ENCODE assay signal across 8 mouse cellular contexts in genomic region chr7:3629543-3630477, GRCm38 (mm10). TPM values are rescaled to one million over a fixed set of nuclear protein-coding genes. Genes with fewer than 3 reads are reported as not detected.
DNase-seq lines count a peak whose midpoint lies in the region; ATAC-seq and TF ChIP-seq lines count a peak whose summit lies in the region.

Tfpt (minus strand) TSS chr7:3629929.
Prpf31 (plus strand) TSS chr7:3629985.

- TF ChIP-seq CTCF in layer of hippocampus, adult 2 months (conservative IDR thresholded peaks at IDR 0.05): no peak
- no peak for TF ChIP-seq CTCF in lung, embryonic 14.5 days (IDR thresholded peaks at IDR 0.05; ENCODE audit: low read depth)
- no peak for TF ChIP-seq CTCF in olfactory bulb, adult 2 months (IDR thresholded peaks at IDR 0.05; ENCODE audit: insufficient read depth, low read depth, low read length)
- no peak for TF ChIP-seq CTCF in thymus, adult 2 months (IDR thresholded peaks at IDR 0.05; ENCODE audit: borderline replicate concordance, control insufficient read depth, extremely low read depth, insufficient read depth, low read length, poor library complexity)

- in situ Hi-C loops in ES-E14 (cut with MboI; ENCODE audit: low sequenced_read_pairs in 2 of 2, unreplicated experiment in 2 of 2): no loop called here

- H3K4me1 ChIP-seq in ES-E14 (ENCODE audit: control insufficient read depth in 2 of 2, insufficient read depth in 2 of 2, low read length in 2 of 2, poor library complexity in 1 of 2): no peaks in the 10 kb centered on the region
- H3K4me1 ChIP-seq in forebrain, embryonic 15.5 days: peaks cover 30% of the 10 kb centered on the region
- H3K4me1 ChIP-seq in lung, embryonic 14.5 days (ENCODE audit: insufficient read depth): 0 out of 2 replicates have a peak, but pooled peaks cover 6% of the 10 kb centered on the region
- peaks cover 15% of the 10 kb centered on the region for H3K4me1 ChIP-seq in olfactory bulb, adult 2 months (ENCODE audit: control insufficient read depth, insufficient read depth, low read length)
- peaks cover 15% of the 10 kb centered on the region for H3K4me1 ChIP-seq in thymus, adult 2 months (replicated peaks; ENCODE audit: control insufficient read depth, insufficient read depth, low read length)

- peak; percentile 90 for ATAC-seq in forebrain, embryonic 15.5 days (replicated peaks)
- ATAC-seq in lung, embryonic 14.5 days (ENCODE audit: insufficient read depth): peak; percentile 92

- peak; percentile 91 for DNase-seq in ES-E14 (ENCODE audit: low read depth, low spot score)
- peak; percentile 94 for DNase-seq in cerebellum, adult 11-12 months
- DNase-seq in heart, postnatal 36 days: peak; percentile 90 to 95
- peak; percentile 93 to 94 for DNase-seq in layer of hippocampus, adult 2 months (ENCODE audit: low spot score in 2 of 2)
- DNase-seq in lung, embryonic 14.5 days: peak; percentile 98
- peak; percentile 92 for DNase-seq in thymus, adult 2 months

- peak within 1 kb of the TSS; percentile 87 to 96 for H3K4me3 ChIP-seq in ES-E14 (ENCODE audit: insufficient read depth in 1 of 2, low read depth in 1 of 2, low read length in 2 of 2, poor library complexity in 1 of 2, severe bottlenecking in 1 of 2)
- H3K4me3 ChIP-seq in forebrain, embryonic 15.5 days: peak within 1 kb of the TSS; percentile 88
- H3K4me3 ChIP-seq in layer of hippocampus, adult 2 months: peak within 1 kb of the TSS; percentile 86
- H3K4me3 ChIP-seq in lung, embryonic 14.5 days (ENCODE audit: low read depth, low read length): peak within 1 kb of the TSS; percentile 67
- H3K4me3 ChIP-seq in olfactory bulb, adult 2 months (ENCODE audit: insufficient read depth, low read depth, low read length): peak within 1 kb of the TSS; percentile 67
- peak within 1 kb of the TSS; percentile 77 for H3K4me3 ChIP-seq in thymus, adult 2 months (ENCODE audit: control insufficient read depth, insufficient read depth, low read length)

- H3K9ac ChIP-seq in ES-E14 (ENCODE audit: insufficient read depth, low read depth, low read length, poor library complexity, severe bottlenecking): peak within 1 kb of the TSS; percentile 89
- H3K9ac ChIP-seq in forebrain, embryonic 15.5 days (replicated peaks): peak within 1 kb of the TSS; percentile 82
- H3K9ac ChIP-seq in lung, embryonic 14.5 days: peak within 1 kb of the TSS; percentile 84

- 1% methylated on average over 47 of the region's 47 CpGs for WGBS in forebrain, embryonic 15.5 days
- WGBS in lung, embryonic 14.5 days: 1% methylated on average over 47 of the region's 47 CpGs
- 1% methylated on average over 47 of the region's 47 CpGs for WGBS in olfactory bulb, adult 2 months
- under 1% methylated on average over 47 of the region's 47 CpGs for WGBS in thymus, adult 2 months

- peak; percentile 66 for TF ChIP-seq POLR2A in olfactory bulb, adult 2 months (IDR thresholded peaks at IDR 0.05; ENCODE audit: insufficient read depth, low read depth, low read length)
- peak; percentile 52; the same call in 1 of the 2 replicates for TF ChIP-seq POLR2A in thymus, adult 2 months (IDR thresholded peaks at IDR 0.05; ENCODE audit: control insufficient read depth, extremely low read depth, insufficient read depth, low read length, poor library complexity)

- H3K27me3 ChIP-seq in forebrain, embryonic 15.5 days: no peaks in the 10 kb centered on the region
- H3K27me3 ChIP-seq in lung, embryonic 14.5 days (ENCODE audit: insufficient read depth, low read length): no peaks in the 10 kb centered on the region
- no peaks in the 10 kb centered on the region for H3K27me3 ChIP-seq in thymus, adult 2 months (ENCODE audit: control insufficient read depth, insufficient read depth, low read length)

- peaks cover 31% of the 10 kb centered on the region for H3K36me3 ChIP-seq in ES-E14 (ENCODE audit: control insufficient read depth, insufficient read depth, low read length, poor library complexity, severe bottlenecking)
- H3K36me3 ChIP-seq in forebrain, embryonic 15.5 days: peaks cover 18% of the 10 kb centered on the region
- peaks cover 48% of the 10 kb centered on the region for H3K36me3 ChIP-seq in lung, embryonic 14.5 days (ENCODE audit: insufficient read depth)
- H3K36me3 ChIP-seq in thymus, adult 2 months (ENCODE audit: control insufficient read depth, insufficient read depth, low read length): 0 out of 2 replicates have a peak, but pooled peaks cover 3% of the 10 kb centered on the region

- peak within 1 kb of the TSS; percentile 97 for H3K4me2 ChIP-seq in forebrain, embryonic 15.5 days (replicated peaks)
- peak within 1 kb of the TSS; percentile 97 for H3K4me2 ChIP-seq in lung, embryonic 14.5 days

- intact Hi-C loops in heart, postnatal 36 days (cut with DNase I): loop anchor here (10.0 kb wide), 1 partner anchor 515 kb away; no protein-coding TSS in a partner anchor

- peak within 1 kb of the TSS; percentile 38; the same call in 1 of the 2 replicates for H3K27ac ChIP-seq in ES-E14 (ENCODE audit: insufficient read depth, low read depth, low read length, poor library complexity, severe bottlenecking)
- H3K27ac ChIP-seq in forebrain, embryonic 15.5 days (replicated peaks): peak within 1 kb of the TSS; percentile 86
- peak within 1 kb of the TSS; percentile 96 for H3K27ac ChIP-seq in layer of hippocampus, adult 2 months
- peak within 1 kb of the TSS; percentile 78; the same call in 1 of the 2 replicates for H3K27ac ChIP-seq in lung, embryonic 14.5 days (ENCODE audit: low read depth)
- H3K27ac ChIP-seq in olfactory bulb, adult 2 months (ENCODE audit: insufficient read depth, low read depth, low read length): peak within 1 kb of the TSS; percentile 79
- peak within 1 kb of the TSS; percentile 72 for H3K27ac ChIP-seq in thymus, adult 2 months (ENCODE audit: control insufficient read depth, insufficient read depth, low read length)

- H3K9me3 ChIP-seq in ES-E14 (ENCODE audit: control insufficient read depth, insufficient read depth, low read depth, low read length): no peaks in the 10 kb centered on the region
- H3K9me3 ChIP-seq in forebrain, embryonic 15.5 days: no peaks in the 10 kb centered on the region
- H3K9me3 ChIP-seq in lung, embryonic 14.5 days (ENCODE audit: low read depth, low read length): no peaks in the 10 kb centered on the region

TF ChIP-seq in ES-E14, 5 proteins besides CTCF, POLR2A, EP300 and RAD21:
- TF ChIP-seq HCFC1 (IDR thresholded peaks at IDR 0.05; ENCODE audit: borderline replicate concordance, insufficient read depth, low read length): peak; percentile 91
- TF ChIP-seq ZNF384 (IDR thresholded peaks at IDR 0.05; ENCODE audit: low read depth, low read length): peak; percentile 82; the same call in 1 of the 2 replicates
- no peak for TF ChIP-seq ZC3H11A (IDR thresholded peaks at IDR 0.05; ENCODE audit: borderline replicate concordance, low read depth, low read length)
- TF ChIP-seq CHD2 (IDR thresholded peaks at IDR 0.05; ENCODE audit: low read depth, low read length): no peak
- no peak for TF ChIP-seq MAFK (IDR thresholded peaks at IDR 0.05; ENCODE audit: insufficient read depth, low read depth, low read length)

RNA-seq across cellular contexts. Expression of gene Tfpt, which starts in this region (rescaled TPM):
- total RNA-seq in ES-E14 (2012; rRNA removed): 25.4 and 29.1 TPM in 2 replicates
- 33.8 and 37.4 TPM in 2 replicates for polyA plus RNA-seq in forebrain, embryonic 15.5 days (2015; fragmentation: Nextera tagmentation; extraction: Ambion mirVana)
- total RNA-seq in heart, postnatal 36 days (2021): 10 to 100 TPM; 17.2 to 25.4 TPM
- 10 to 100 TPM; 43.7 to 51.9 TPM for total RNA-seq in layer of hippocampus, adult 2 months (2021)
- 25.7 and 27.2 TPM in 2 replicates for polyA plus RNA-seq in lung, embryonic 14.5 days (2014; fragmentation: Nextera tagmentation; extraction: Ambion mirVana)
- not detected in 2 replicates for polyA plus RNA-seq in olfactory bulb, adult 2 months (2012; ENCODE audit: insufficient read depth, insufficient read length, low replicate concordance, missing spikeins)
- polyA plus RNA-seq in thymus, adult 2 months (2012; rRNA removed): 9.4 and 12.5 TPM in 2 replicates

RNA-seq across cellular contexts. Expression of gene Prpf31, which starts in this region (rescaled TPM):
- 109 and 137 TPM in 2 replicates for total RNA-seq in ES-E14 (2012; rRNA removed)
- polyA plus RNA-seq in forebrain, embryonic 15.5 days (2015; fragmentation: Nextera tagmentation; extraction: Ambion mirVana): 108 TPM in 2 replicates
- total RNA-seq in heart, postnatal 36 days (2021): 10 to 100 TPM; 24.4 to 26.6 TPM
- 10 to 100 TPM; 55.5 to 59.2 TPM for total RNA-seq in layer of hippocampus, adult 2 months (2021)
- polyA plus RNA-seq in lung, embryonic 14.5 days (2014; fragmentation: Nextera tagmentation; extraction: Ambion mirVana): 103 and 112 TPM in 2 replicates
- polyA plus RNA-seq in olfactory bulb, adult 2 months (2012; ENCODE audit: insufficient read depth, insufficient read length, low replicate concordance, missing spikeins): not detected in 2 replicates
- polyA plus RNA-seq in thymus, adult 2 months (2012; rRNA removed): 42.4 and 48.6 TPM in 2 replicates

Comparison
In these comparisons a context has a peak if more than half of its experiments do, and no peak if none do; other contexts are left out.
1. Peak in every context shown above with its lines: DNase-seq, ATAC-seq, H3K4me3 ChIP-seq and H3K27ac ChIP-seq.
2. H3K27ac ChIP-seq: peak in every context shown above with its lines; median percentile 96 in layer of hippocampus, adult 2 months; 86 in forebrain, embryonic 15.5 days; 79 in olfactory bulb, adult 2 months; 78 in lung, embryonic 14.5 days; 72 in thymus, adult 2 months; 38 in ES-E14.